ENCODE assay signal across 13 mouse cellular contexts in the genomic region with DNA sequence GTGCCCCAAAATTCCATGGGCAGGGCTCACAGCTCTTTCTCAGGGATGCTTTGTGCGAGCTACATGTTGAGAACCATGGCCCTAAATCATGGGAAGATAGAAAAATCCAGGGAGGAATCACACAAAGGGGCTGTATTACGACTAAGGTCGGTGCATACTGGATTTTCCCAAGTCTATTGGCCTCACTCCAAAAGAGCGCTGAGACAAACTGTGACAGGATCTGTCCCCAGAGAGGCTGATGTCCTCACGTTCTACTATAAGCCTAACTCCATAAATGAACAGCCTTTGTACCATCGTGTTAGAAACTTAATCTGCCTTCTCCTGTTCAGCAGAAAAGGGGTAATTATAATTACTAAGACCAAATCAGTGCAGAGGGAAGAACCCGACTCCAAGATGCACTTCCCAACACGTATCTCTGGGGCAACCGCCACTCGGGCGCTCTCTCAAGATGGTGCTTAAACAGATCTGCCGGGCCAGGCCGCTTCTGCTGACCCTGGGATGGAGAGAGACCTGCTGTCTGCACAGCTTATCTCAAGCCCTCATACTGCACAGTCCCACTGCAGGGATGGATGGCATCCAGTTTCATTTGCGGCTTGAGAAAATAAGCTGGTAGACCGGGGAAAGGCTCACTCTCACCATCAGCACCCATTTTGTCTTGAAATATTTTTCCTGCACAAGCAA. TPM values are rescaled to one million over a fixed set of nuclear protein-coding genes. Genes with fewer than 3 reads are reported as not detected.
DNase-seq lines count a peak whose midpoint lies in the region; ATAC-seq lines count a peak whose summit lies in the region.
"Had no signal": no experiment of that assay in that cellular context is flagged by ENCODE, and none has a peak within 500 bp of the region (broad histone marks: within the 10 kb centered on the region; RNA-seq: fewer than 3 reads in every experiment).

No protein-coding gene starts in this region.

- 53% methylated on average over 15 of the region's 15 CpGs for WGBS in forebrain, embryonic 16.5 days
- 88% methylated on average over 15 of the region's 15 CpGs for WGBS in limb, embryonic 10.5 days

- no peaks in the 10 kb centered on the region for H3K9me3 ChIP-seq in forebrain, embryonic 16.5 days (ENCODE audit: control insufficient read depth, low read length)
- no peaks in the 10 kb centered on the region for H3K9me3 ChIP-seq in limb, embryonic 10.5 days (replicated peaks)
- H3K9me3 ChIP-seq: embryonic facial prominence, embryonic 15.5 days had no signal

- H3K4me1 ChIP-seq in forebrain, embryonic 16.5 days (replicated peaks; ENCODE audit: control insufficient read depth, insufficient read depth, low read length) = peaks cover 22% of the 10 kb centered on the region
- H3K4me1 ChIP-seq in limb, embryonic 10.5 days = 0 out of 2 replicates have a peak, but pooled peaks cover 3% of the 10 kb centered on the region

- no peaks in the 10 kb centered on the region for H3K27me3 ChIP-seq in forebrain, embryonic 16.5 days (replicated peaks; ENCODE audit: control insufficient read depth, insufficient read depth, low read length)
- no peaks in the 10 kb centered on the region for H3K27me3 ChIP-seq in limb, embryonic 10.5 days (ENCODE audit: low read depth, poor library complexity, severe bottlenecking)
- H3K27me3 ChIP-seq: embryonic facial prominence, embryonic 15.5 days had no signal

- peak overlapping the region; percentile 59 for H3K27ac ChIP-seq in forebrain, embryonic 16.5 days (ENCODE audit: low read length)
- no peak overlapping the region for H3K27ac ChIP-seq in limb, embryonic 10.5 days
- H3K27ac ChIP-seq: embryonic facial prominence, embryonic 15.5 days had no signal

- no peak overlapping the region for H3K4me2 ChIP-seq in forebrain, embryonic 16.5 days (ENCODE audit: low read length)
- H3K4me2 ChIP-seq: embryonic facial prominence, embryonic 15.5 days had no signal

- DNase-seq in heart, adult 11 months = peak; percentile 95
- no peak for DNase-seq in heart, postnatal 25 days (ENCODE audit: low spot score)
- DNase-seq in adipocyte (ENCODE audit: low spot score) = peak; percentile 66
- peak; percentile 36 for DNase-seq in heart, postnatal 4 days
- no peak for DNase-seq in thymus, postnatal 4 days
- DNase-seq in spleen, postnatal 14 days (ENCODE audit: low spot score in 2 of 2) = no peak
- DNase-seq in limb, embryonic 10.5 days (ENCODE audit: low spot score) = no peak
- DNase-seq: adrenal gland, adult 8-10 months; liver had no signal

- H3K36me3 ChIP-seq in forebrain, embryonic 16.5 days (ENCODE audit: control insufficient read depth, insufficient read depth) = peaks cover 5% of the 10 kb centered on the region; the same call in 1 of the 2 replicates
- peaks cover 51% of the 10 kb centered on the region for H3K36me3 ChIP-seq in limb, embryonic 10.5 days

- intact Hi-C loops in heart, postnatal 25 days (cut with DNase I) = no loop called here

- ATAC-seq in forebrain, embryonic 16.5 days = peak; percentile 45; the same call in 1 of the 2 replicates

- 0 out of 2 replicates have a peak overlapping the region, but pooled peaks have one; percentile 26 for H3K9ac ChIP-seq in forebrain, embryonic 16.5 days (replicated peaks; ENCODE audit: low read depth, low read length)
- H3K9ac ChIP-seq: embryonic facial prominence, embryonic 15.5 days had no signal

- no peak overlapping the region for H3K4me3 ChIP-seq in forebrain, embryonic 16.5 days (replicated peaks; ENCODE audit: low read length)
- H3K4me3 ChIP-seq in limb, embryonic 10.5 days = no peak overlapping the region
- H3K4me3 ChIP-seq: embryonic facial prominence, embryonic 15.5 days had no signal

RNA-seq across cellular contexts. Expression of a gene that starts 9.1 kb away (rescaled TPM):
- total RNA-seq in heart, postnatal 25 days (2021) = 10 to 100 TPM; 40.3 to 43.6 TPM
- 21.5 and 24.7 TPM in 2 replicates for polyA plus RNA-seq in forebrain, embryonic 16.5 days (2015; fragmentation: Nextera tagmentation; extraction: Ambion mirVana)
- 10 to 100 TPM; 54.9 to 61.1 TPM for total RNA-seq in heart, postnatal 4 days (2021)
- 36.8 and 37.9 TPM in 2 replicates for polyA plus RNA-seq in limb, embryonic 10.5 days (2016; fragmentation: Nextera tagmentation; extraction: Ambion mirVana)

RNA-seq across cellular contexts. Expression of a gene that starts 18.3 kb away (rescaled TPM):
- under 1 TPM; 0.56 to 0.88 TPM for total RNA-seq in heart, postnatal 25 days (2021)
- 2.3 and 3.3 TPM in 2 replicates for polyA plus RNA-seq in forebrain, embryonic 16.5 days (2015; fragmentation: Nextera tagmentation; extraction: Ambion mirVana)
- total RNA-seq in heart, postnatal 4 days (2021) = under 1 TPM; 0.09 to 0.31 TPM
- 0.03 TPM in 2 replicates for polyA plus RNA-seq in limb, embryonic 10.5 days (2016; fragmentation: Nextera tagmentation; extraction: Ambion mirVana)
- total RNA-seq: granulocyte monocyte progenitor cell, adult 5-6 weeks; monocyte, adult 5-6 weeks had no signal

Comparison
In these comparisons a context has a peak if more than half of its experiments do, and no peak if none do; other contexts are left out.
1. DNase-seq: peak in heart, adult 11 months (single experiment), adipocyte (single experiment) and heart, postnatal 4 days (single experiment); none in heart, postnatal 25 days (single experiment), thymus, postnatal 4 days (single experiment), spleen, postnatal 14 days (0 of 2) and limb, embryonic 10.5 days (single experiment).